Mouse (Mus musculus) heart, embryonic 15.5 days (tissue): ENCODE measurements around the gene Ube3b. TPM values are rescaled to one million over a fixed set of nuclear protein-coding genes. Genes with fewer than 3 reads are reported as not detected.

Experiments
- ATAC-seq: fragments of 200-750 bp; cut with Nextera tagmentation; replicated peaks from 2 replicates; pipeline ENCODE4 v1.8.0; 2017; ENCODE audit warnings: low read depth, moderate TSS enrichment; ENCODE audit not compliant: insufficient number of reproducible peaks, insufficient read depth, low FRiP score
- H3K27ac ChIP-seq: fragments of 300-500 bp; sonication (generic); 2 replicates; pipeline ENCODE4 v1.5.1; 2015; ENCODE audit warnings: mild to moderate bottlenecking, inconsistent platforms
- H3K27me3 ChIP-seq: fragments of 300-500 bp; sonication (generic); 2 replicates; pipeline ENCODE4 v1.6.1; 2015; ENCODE audit warnings: inconsistent platforms
- H3K36me3 ChIP-seq: fragments of 300-500 bp; sonication (generic); 2 replicates; pipeline ENCODE4 v1.6.1; 2015; ENCODE audit warnings: mild to moderate bottlenecking, inconsistent platforms
- H3K4me1 ChIP-seq: fragments of 300-500 bp; sonication (generic); replicated peaks from 2 replicates; pipeline ENCODE4 v1.6.1; 2015; ENCODE audit warnings: inconsistent platforms
- H3K4me2 ChIP-seq: fragments of 300-500 bp; sonication (generic); 2 replicates; pipeline ENCODE4 v1.6.1; 2015; ENCODE audit warnings: inconsistent platforms, mild to moderate bottlenecking, moderate library complexity
- H3K4me3 ChIP-seq: fragments of 300-500 bp; sonication (generic); 2 replicates; pipeline ENCODE4 v1.5.1; 2015; ENCODE audit warnings: mild to moderate bottlenecking, inconsistent platforms
- H3K9ac ChIP-seq: fragments of 300-500 bp; sonication (generic); 2 replicates; pipeline ENCODE4 v1.6.1; 2015; ENCODE audit warnings: mild to moderate bottlenecking, inconsistent platforms
- H3K9me3 ChIP-seq: fragments of 300-500 bp; sonication (generic); replicated peaks from 2 replicates; pipeline ENCODE4 v1.6.1; 2016; ENCODE audit warnings: inconsistent platforms
- WGBS: fragments of 180-500 bp; shearing (Covaris S2); methylation state at CpG from one replicate; pipeline ENCODE4 v1.1.7; 2015; ENCODE audit warnings: mixed read lengths; 5-methylcytosine and 5-hydroxymethylcytosine counted together
- polyA plus RNA-seq: library from polyadenylated mRNA; unstranded; fragments of >200 nt; fragmentation: Nextera tagmentation; extraction: Ambion mirVana; gene quantifications from 2 replicates; pipeline ENCODE4 v1.2.1, GENCODE M21; 2015

The Ube3b gene
- polyA plus RNA-seq, 1 experiment from 2014 or later: 36.2 TPM

DNA sequence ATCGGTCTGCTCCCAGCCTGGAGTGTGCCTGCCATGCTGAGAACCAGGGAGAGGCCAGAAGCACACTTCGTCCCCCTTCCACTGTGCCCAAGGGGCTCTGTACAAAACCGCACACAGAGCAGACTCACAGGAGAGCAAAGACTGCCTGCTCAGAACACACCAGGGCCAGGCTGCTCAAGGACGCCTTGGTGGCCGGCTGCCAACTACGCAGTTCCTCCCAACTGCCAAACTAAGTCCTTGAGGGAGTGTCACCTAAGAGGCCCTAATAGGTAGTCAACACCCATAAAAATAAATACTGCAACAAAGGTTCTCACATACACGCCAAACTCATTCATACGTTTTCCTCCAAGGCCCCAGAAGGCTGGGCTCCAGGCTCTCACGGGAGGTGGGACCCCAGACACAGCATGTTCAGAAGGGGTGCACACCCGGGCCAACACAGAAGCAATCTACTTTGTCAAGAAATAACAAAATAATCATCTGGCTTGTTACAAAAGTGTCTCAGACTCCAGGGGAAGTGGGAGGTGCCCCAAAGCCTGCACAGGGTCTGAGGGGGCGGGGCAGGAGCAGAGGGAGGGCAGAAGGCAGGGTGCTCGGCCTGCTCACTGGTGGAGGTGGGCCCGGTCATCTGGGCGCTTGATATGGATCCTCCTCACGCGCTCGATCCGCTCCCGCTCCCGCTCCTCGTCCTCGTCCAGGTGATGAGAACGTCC lies 15.2 kb upstream of the Ube3b start:
- 77% methylated on average over 23 of the region's 23 CpGs for WGBS
- H3K9ac ChIP-seq: no peak overlapping the region
- H3K27ac ChIP-seq: peak overlapping the region; percentile 33; the same call in 1 of the 2 replicates

DNA sequence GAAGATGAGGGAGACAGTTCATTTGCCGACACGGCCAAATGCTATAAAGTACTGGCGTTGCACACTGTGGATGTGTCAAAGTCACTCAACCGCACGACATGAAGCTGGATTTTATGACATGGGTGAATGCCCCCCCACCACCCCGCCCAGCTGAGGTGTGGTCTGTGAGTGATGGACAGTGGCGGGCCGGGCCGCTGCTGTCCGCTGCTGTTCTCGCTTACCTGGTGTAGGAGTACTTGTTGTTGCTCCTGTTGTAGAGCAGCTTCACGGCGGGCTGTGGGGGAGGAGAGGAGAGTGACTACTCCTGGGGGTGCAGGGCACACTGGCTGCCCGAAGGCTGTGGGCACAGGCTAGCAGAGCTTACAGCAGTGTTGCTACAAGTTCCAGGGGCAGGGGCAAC lies 12.3 kb upstream of the Ube3b start:
- Histone ChIP-seq H3K36me3 (peaks cover 68% of the 10 kb centered on the region), H3K4me1 (peaks cover 54% of the 10 kb centered on the region)

More for the DNA sequence above, 15.2 kb upstream of the Ube3b start:
- ATAC-seq: peak; percentile 37; the same call in 1 of the 2 replicates
- H3K4me3 ChIP-seq: no peak overlapping the region
- H3K4me1 ChIP-seq: peaks cover 25% of the 10 kb centered on the region
- H3K4me2 ChIP-seq: no peak overlapping the region
- H3K36me3 ChIP-seq: peaks cover 78% of the 10 kb centered on the region
- no peaks in the 10 kb centered on the region for H3K27me3 ChIP-seq
- no peaks in the 10 kb centered on the region for H3K9me3 ChIP-seq

DNA sequence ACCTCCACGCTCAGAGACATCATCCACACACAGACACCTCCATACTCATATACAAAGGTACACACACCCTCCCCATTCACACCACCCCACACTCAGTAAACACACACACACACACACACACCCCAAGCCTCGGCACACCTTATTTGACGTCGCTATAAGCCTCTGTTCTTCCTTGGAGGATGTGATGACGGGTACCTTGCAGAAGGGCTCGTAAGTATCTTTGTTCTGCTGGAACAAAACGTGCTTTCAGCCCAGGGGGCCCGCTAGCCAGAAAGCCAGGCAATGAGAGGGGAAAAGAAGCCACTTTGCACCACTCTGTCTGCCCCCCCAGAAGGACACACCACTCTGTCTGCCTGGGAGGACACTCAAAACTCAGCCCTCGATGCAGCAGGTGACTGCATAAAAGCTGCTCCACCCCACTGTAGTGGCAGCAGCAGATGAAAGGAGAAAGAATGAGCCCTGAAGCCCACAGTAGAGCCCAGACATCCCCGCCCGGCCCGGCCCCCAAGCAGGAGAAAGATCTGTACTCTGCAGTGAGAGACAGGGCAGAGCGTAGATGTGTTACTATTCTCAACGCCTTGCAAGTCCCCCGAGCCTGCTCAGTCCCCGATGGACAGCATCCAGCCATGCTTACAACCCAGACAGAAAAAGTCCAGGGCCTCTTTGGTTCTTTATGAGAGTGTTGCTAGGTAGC lies 11.5 kb upstream of the Ube3b start:
- Histone ChIP-seq H3K9ac (no peak overlapping the region), H3K27me3 (no peaks in the 10 kb centered on the region), H3K9me3 (no peaks in the 10 kb centered on the region), H3K4me3 (no peak overlapping the region), H3K4me2 (no peak overlapping the region), H3K36me3 (peaks cover 69% of the 10 kb centered on the region), H3K4me1 (peaks cover 62% of the 10 kb centered on the region), H3K27ac (no peak overlapping the region)
- ATAC-seq: no peak
- 77% methylated on average over 16 of the region's 16 CpGs for WGBS

More for the DNA sequence above, 12.3 kb upstream of the Ube3b start:
- 87% methylated on average over 14 of the region's 14 CpGs for WGBS
- Histone ChIP-seq H3K4me2 (no peak overlapping the region), H3K9ac (no peak overlapping the region), H3K27ac (no peak overlapping the region), H3K9me3 (no peaks in the 10 kb centered on the region), H3K27me3 (no peaks in the 10 kb centered on the region), H3K4me3 (no peak overlapping the region)
- no peak for ATAC-seq

DNA sequence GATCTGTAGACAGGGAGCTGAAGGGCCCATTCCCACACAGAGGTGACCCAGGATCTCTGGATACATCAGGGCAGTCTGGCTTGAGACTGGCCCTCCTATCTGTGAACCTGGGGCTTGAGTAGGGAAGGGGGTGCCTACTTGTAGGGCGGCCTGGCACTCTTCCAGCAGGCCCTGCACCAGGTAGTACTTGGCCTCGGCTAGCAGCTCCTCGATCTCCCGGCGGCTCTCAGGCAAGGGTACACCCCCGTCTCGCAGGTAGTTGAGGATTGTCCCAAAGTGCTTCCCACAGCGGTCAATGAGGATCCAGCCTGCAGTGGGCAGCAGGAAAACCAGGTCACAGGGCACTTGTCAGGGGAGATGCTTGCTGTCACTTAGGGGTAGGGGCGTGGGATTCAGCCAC lies 10.5 kb upstream of the Ube3b start:
- WGBS: 75% methylated on average over 9 of the region's 9 CpGs
- Histone ChIP-seq H3K4me3 (no peak overlapping the region), H3K27ac (peak overlapping the region; percentile 87), H3K4me1 (peaks cover 67% of the 10 kb centered on the region), H3K9me3 (no peaks in the 10 kb centered on the region), H3K9ac (peak overlapping the region; percentile 23; the same call in 1 of the 2 replicates), H3K36me3 (peaks cover 70% of the 10 kb centered on the region), H3K27me3 (no peaks in the 10 kb centered on the region), H3K4me2 (peak overlapping the region; percentile 9; the same call in 1 of the 2 replicates)
- no peak for ATAC-seq

DNA sequence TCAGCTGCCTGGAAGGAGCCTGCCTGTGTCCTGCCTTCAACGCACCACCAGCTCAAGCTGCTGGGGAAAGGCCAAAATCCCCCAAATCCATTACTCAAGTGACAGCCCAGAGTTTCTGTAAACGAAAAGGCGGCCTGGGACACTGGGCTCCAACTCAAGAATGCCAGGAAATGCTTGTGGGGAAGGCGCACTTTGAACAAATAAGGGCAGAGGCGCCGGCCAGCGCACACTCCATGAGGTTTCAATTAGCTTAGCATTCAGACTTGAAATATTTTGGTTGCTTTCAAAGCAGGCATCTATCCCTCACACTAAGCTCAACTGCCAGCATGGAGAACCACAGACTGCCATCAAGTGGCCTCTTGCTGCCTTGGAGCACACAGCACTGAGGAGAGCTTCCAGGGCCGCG lies 10.0 kb upstream of the Ube3b start:
- peak overlapping the region; percentile 87 for H3K27ac ChIP-seq
- 52% methylated on average over 9 of the region's 9 CpGs for WGBS
- peaks cover 67% of the 10 kb centered on the region for H3K4me1 ChIP-seq
- H3K4me2 ChIP-seq: peak overlapping the region; percentile 28; the same call in 1 of the 2 replicates
- H3K36me3 ChIP-seq: peaks cover 68% of the 10 kb centered on the region
- H3K4me3 ChIP-seq: no peak overlapping the region
- no peak overlapping the region; the same call in 1 of the 2 replicates for H3K9ac ChIP-seq
- peak; percentile 45 for ATAC-seq
- H3K9me3 ChIP-seq: no peaks in the 10 kb centered on the region
- H3K27me3 ChIP-seq: no peaks in the 10 kb centered on the region

DNA sequence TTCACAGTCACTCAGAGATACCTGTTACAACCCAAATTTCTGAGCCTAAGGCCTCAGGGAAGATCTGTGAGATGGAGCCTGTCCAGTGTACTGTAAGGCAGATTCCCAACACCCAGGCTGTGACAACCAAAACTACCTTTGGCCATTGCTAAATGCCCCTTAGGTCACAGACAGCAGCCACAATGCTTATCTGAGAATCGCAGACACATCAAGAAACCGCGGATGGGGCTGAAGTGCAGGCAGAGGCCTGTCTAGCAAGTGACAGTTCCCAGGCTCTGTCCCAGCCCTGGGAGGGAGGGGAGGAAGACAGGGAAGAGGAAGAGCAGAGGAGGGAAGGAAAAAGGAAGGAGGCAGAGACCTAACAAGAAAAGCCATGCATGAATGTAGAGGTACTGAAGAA lies 9.1 kb upstream of the Ube3b start:
- no peak for ATAC-seq
- Histone ChIP-seq H3K9me3 (no peaks in the 10 kb centered on the region), H3K4me2 (peak overlapping the region; percentile 28), H3K36me3 (peaks cover 58% of the 10 kb centered on the region), H3K27me3 (no peaks in the 10 kb centered on the region), H3K9ac (no peak overlapping the region), H3K4me1 (peaks cover 74% of the 10 kb centered on the region), H3K27ac (peak overlapping the region; percentile 87), H3K4me3 (no peak overlapping the region)
- WGBS: 8% methylated on average over 3 of the region's 3 CpGs

DNA sequence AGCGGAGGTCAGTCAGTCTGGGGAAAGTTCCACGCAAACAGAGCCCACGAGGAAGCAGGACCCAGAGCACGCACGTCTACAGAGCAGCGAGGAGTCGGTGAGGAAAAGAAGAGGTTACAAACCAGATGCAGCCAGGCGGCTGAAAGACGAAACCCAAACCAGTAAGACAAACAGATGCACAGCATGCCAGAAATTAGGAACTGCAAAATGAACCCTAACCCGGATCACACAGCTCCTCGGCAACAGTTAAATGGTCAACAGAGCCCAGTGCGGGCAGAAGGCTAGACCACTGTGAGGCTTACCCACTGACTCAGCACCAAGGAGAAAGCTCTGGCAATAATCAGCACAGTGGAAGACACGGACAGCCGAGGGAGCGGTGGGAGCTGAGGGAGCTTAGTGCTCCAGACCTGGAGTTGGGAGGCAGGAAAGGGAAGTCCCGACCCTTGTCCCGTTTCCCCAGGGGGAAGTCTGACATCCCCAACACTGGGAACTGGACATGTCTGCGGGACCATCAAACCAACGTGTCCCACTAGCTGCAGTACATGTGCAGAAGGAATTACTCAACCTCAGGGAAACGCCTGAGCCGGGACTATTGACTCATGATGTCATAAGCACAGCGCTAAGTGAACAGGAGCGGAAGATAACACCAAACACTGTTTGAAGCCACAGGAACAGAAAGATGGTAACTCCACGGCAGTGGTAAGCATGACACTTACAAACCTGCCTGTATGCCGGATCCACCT lies 8.5 kb upstream of the Ube3b start:
- Histone ChIP-seq H3K4me2 (peak overlapping the region; percentile 28; the same call in 1 of the 2 replicates), H3K36me3 (peaks cover 52% of the 10 kb centered on the region), H3K4me1 (peaks cover 79% of the 10 kb centered on the region), H3K9ac (no peak overlapping the region), H3K9me3 (no peaks in the 10 kb centered on the region), H3K27ac (peak overlapping the region; percentile 87), H3K4me3 (no peak overlapping the region), H3K27me3 (no peaks in the 10 kb centered on the region)
- ATAC-seq: no peak
- 50% methylated on average over 25 of the region's 25 CpGs for WGBS

DNA sequence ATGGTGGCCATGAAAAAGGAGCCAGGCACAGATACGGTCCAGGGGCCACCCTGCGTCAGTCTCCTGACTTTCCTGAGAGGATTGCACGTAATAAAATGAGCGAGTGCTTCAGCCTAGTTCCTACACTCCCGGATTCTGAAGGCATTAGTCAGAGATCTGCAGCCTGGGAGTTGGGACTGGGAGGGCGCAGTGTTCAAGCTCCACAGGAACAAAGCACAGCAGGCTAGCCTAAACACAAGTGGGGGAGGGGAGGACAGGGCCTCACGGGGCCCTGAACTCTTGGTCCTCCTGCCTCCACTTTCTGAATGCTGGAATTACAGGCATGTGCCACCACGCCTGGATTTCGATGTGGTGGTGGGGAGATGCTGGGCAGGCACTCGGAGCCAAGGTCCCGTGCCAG lies 7.8 kb upstream of the Ube3b start:
- Histone ChIP-seq H3K27me3 (no peaks in the 10 kb centered on the region), H3K9me3 (no peaks in the 10 kb centered on the region), H3K36me3 (peaks cover 46% of the 10 kb centered on the region), H3K4me3 (no peak overlapping the region), H3K4me1 (peaks cover 86% of the 10 kb centered on the region), H3K9ac (no peak overlapping the region), H3K27ac (peak overlapping the region; percentile 87), H3K4me2 (peak overlapping the region; percentile 6; the same call in 1 of the 2 replicates)
- WGBS: 36% methylated on average over 11 of the region's 11 CpGs
- no peak for ATAC-seq

DNA sequence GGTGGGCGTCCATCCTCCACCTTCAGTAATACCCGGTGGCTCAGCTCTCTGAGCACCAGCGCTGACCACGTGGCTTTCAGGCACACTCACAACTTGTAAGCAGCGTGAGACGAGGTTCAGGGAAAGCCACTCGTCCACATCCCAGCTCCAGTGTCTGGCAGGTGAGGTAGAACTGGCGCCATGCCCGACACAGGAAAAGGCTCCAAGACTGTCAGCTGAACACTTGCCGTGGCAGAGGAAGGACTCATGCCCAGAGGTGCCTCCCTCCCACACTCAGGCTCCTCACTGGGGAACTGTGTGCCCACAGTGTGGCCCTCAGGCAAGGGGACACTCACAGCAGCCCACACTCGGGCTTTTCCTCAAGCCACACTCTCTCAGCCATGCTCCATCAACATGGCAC lies 7.2 kb upstream of the Ube3b start:
- peak overlapping the region; percentile 87 for H3K27ac ChIP-seq
- H3K36me3 ChIP-seq: peaks cover 40% of the 10 kb centered on the region
- no peaks in the 10 kb centered on the region for H3K9me3 ChIP-seq
- H3K9ac ChIP-seq: no peak overlapping the region
- peak overlapping the region; percentile 6; the same call in 1 of the 2 replicates for H3K4me2 ChIP-seq
- WGBS: 63% methylated on average over 11 of the region's 11 CpGs
- H3K27me3 ChIP-seq: no peaks in the 10 kb centered on the region
- ATAC-seq: no peak
- no peak overlapping the region for H3K4me3 ChIP-seq
- peaks cover 92% of the 10 kb centered on the region for H3K4me1 ChIP-seq

DNA sequence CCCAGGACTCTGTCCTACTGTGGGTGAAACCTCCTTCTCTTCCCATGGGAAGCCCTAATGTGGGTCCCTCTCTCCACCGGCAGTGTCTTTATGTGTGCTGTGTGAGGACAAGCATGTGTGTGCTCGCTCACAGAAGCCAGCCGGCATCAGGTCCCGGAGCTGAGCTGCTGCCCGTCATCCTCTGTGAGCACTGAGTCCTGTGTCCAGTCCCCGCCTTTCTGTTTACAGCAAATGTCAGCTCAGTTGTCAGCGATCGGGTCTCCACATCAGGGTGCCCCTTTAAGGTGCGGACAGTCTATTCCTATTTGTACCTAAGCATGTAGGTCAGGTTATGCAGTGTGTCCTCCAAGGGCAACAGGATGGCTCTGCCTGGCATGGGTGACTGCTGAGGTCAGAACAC lies 6.8 kb upstream of the Ube3b start:
- no peak for ATAC-seq
- 69% methylated on average over 9 of the region's 9 CpGs for WGBS
- Histone ChIP-seq H3K9me3 (no peaks in the 10 kb centered on the region), H3K4me1 (peaks cover 96% of the 10 kb centered on the region), H3K27ac (peak overlapping the region; percentile 87; the same call in 1 of the 2 replicates), H3K27me3 (no peaks in the 10 kb centered on the region), H3K4me3 (no peak overlapping the region), H3K9ac (no peak overlapping the region), H3K36me3 (peaks cover 38% of the 10 kb centered on the region), H3K4me2 (peak overlapping the region; percentile 6; the same call in 1 of the 2 replicates)
